Mouse (Mus musculus) kidney, adult 2 months (tissue): Measurements from ENCODE around the gene Sfi1.
"Not testable (repeated sequence)": the region's sequence is repeated elsewhere in the genome, so short reads cannot be mapped to it uniquely, and the experiment has no call there.

Experiments
- CTCF ChIP-seq: fragments of 200-500 bp; conservative IDR thresholded peaks from 2 replicates; pipeline ENCODE4 v1.5.1; 2011; ENCODE audit warnings: low read depth, mild to moderate bottlenecking, control low read depth, low read length, moderate library complexity, mixed read lengths; ENCODE audit not compliant: insufficient read depth, insufficient read length
- POLR2A ChIP-seq: fragments of 200-500 bp; IDR thresholded peaks from one replicate; pipeline ENCODE4 v1.6.1; 2011; ENCODE audit warnings: low read depth, low read length, control low read depth

DNA sequence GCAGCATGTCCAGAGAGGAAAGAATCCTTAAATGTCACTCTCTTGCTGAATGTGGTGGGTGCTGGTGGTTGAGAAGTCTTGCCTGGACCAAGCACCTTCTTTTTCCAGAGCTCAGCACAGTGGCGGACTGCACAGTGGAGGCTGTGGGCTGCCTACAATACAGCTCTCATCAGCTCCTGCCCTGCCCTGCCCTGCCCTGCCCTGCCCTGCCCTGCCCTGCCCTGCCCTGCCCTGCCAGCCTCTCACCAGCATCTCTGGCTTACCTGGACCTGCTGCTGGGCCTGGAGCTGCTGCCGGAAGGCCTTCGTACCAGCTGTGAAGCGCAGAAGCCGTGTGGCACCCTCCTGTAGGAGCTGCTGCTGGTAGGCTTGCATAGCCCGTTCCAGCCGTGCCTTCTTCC is 57.9 kb downstream of the Sfi1 start:
- not testable (repeated sequence) for TF ChIP-seq CTCF, POLR2A
